Comparison of ENCODE assay signal across 18 mouse cellular contexts in the genomic region with DNA sequence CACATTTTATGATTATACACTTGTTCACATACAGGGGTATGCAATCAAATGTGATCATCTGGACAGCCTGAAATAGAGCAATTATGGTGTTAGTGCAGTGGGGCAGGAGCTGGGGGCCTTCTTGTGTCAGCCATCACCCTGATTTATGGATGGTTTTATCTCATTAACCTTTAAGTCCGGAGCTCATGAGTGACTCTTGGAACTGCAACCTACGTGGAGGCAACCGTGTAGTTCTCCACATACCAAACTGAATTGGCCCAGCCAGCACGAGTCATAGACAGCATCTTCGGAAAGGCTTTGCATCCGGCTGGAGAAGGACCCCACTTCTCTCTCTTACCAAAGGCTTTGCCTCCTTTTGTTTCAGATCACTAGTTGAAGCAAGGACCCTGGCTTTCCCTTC.
"Had no signal": no experiment of that assay in that cellular context is flagged by ENCODE, and none has a peak within 500 bp of the region (broad histone marks: within the 10 kb centered on the region; RNA-seq: fewer than 3 reads in every experiment).

No protein-coding gene starts in this region.

- H3K27ac ChIP-seq: midbrain, embryonic 10.5 days; midbrain, embryonic 12.5 days; neural tube, embryonic 13.5 days; neural tube, embryonic 15.5 days; stomach, embryonic 15.5 days; stomach, postnatal 0 days had no signal

- H3K36me3 ChIP-seq: midbrain, embryonic 10.5 days; midbrain, embryonic 12.5 days; neural tube, embryonic 13.5 days; neural tube, embryonic 15.5 days; stomach, embryonic 15.5 days had no signal

- ATAC-seq: midbrain, embryonic 16.5 days had no signal

- H3K9me3 ChIP-seq: midbrain, embryonic 10.5 days; midbrain, embryonic 12.5 days; neural tube, embryonic 13.5 days; neural tube, embryonic 15.5 days; stomach, embryonic 15.5 days had no signal

- H3K4me2 ChIP-seq: lung, embryonic 14.5 days; midbrain, embryonic 12.5 days; neural tube, embryonic 13.5 days; neural tube, embryonic 15.5 days; stomach, embryonic 15.5 days had no signal

- H3K27me3 ChIP-seq: midbrain, embryonic 12.5 days; neural tube, embryonic 13.5 days; neural tube, embryonic 15.5 days; stomach, embryonic 15.5 days had no signal

- H3K4me1 ChIP-seq: midbrain, embryonic 10.5 days; midbrain, embryonic 12.5 days; neural tube, embryonic 13.5 days; neural tube, embryonic 15.5 days had no signal

- DNase-seq: lung, adult 18-20 months; lung, embryonic 14.5 days; lung, postnatal 10 days; lung, postnatal 4 days; midbrain, embryonic 14.5 days; retina, postnatal 1 day; right cerebral cortex, postnatal 14 days; thymus, adult 2 months; thymus, postnatal 25 days; thymus, postnatal 4 days had no signal

- H3K4me3 ChIP-seq: midbrain, embryonic 10.5 days; midbrain, embryonic 12.5 days; myocyte; neural tube, embryonic 13.5 days; neural tube, embryonic 15.5 days; stomach, embryonic 15.5 days had no signal

- H3K9ac ChIP-seq: lung, embryonic 14.5 days; midbrain, embryonic 12.5 days; neural tube, embryonic 13.5 days; neural tube, embryonic 15.5 days; stomach, embryonic 15.5 days had no signal
